Mouse (Mus musculus): ENCODE measurements around the gene Chrna3. TPM values are rescaled to one million over a fixed set of nuclear protein-coding genes. Genes with fewer than 3 reads are reported as not detected.

Gene Chrna3
- not detected in 2 replicates for polyA plus RNA-seq (2012; ENCODE audit: low replicate concordance)

DNA sequence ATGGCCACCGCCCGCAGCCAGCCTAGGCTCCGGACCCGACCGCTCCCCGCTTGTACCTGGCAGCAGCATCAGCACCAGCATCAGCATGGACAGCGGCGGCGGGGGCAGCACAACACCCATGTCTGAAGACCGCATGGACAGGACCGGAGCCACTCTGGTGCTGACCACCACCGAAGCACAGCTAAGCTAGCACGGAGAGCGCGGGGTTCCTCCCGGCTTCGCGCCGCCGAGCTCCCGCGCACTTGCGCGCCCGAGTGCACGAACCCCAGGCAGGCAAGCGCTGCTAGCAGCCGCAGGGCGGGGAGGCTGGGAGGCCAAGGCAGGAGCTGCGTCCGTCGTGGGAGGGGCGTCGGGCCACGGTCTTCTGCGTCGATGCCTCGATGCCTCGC lies at the start of gene Chrna3:
Chrna3 (minus strand) TSS at position 288 of the 389 bp plus-strand sequence.

DNA sequence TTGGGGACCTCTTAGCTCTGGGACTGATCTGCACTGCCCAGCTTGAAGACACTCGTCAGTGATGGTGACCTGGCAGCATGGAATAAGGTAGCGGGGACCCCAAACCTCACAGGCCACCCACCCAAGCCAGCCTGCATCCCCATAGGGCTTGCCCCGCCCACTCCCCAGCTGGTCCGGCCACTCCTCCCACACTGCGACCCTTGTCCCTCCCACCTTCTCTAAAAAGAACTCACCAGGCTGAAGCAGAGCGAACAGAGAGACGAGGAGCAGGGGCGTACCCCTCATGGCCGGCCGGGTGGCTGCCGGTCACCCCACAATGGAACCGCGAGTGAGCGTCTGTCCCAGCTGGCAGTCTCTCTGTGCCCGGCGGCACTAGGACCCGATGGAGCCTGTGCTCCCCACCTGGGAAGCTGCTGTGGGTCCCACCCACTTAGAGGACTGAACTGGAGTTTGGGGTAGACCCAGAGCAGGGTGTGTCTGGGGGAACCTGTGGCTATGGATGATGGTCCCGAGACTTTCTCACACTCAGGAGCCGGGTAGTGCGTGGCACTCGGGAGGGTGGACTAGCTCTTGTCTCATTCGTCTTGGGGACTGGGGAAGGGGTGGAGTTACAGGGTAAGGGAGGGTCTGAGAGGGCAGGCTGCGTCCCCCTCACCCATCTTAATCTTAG lies 22.0 kb upstream of the Chrna3 start, which contains the start of gene Chrnb4:
Chrnb4 (minus strand) TSS at position 569 of the 670 bp plus-strand sequence.

DNA sequence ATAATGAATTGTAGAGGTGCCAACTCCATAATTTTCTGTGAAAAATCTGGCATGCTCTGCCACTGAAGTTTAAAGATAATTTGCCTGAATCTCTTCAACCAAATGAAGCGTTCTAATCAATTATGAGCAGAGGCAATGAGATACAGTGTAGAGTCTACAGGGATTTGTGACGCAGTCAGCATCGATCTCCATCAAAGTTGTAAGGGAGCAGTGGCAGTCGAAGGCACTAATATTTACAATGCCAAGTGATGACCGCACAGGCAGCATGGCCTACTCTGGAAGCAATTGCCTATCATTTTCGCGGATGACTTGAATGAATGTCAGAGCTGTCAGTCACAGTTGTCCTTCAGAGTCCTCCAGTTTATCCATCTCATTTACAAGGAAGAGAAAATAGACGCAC lies 45.7 kb downstream of the Chrna3 start, which contains the start of gene Chrna5:
Chrna5 (plus strand) TSS at position 207 of the 400 bp plus-strand sequence.

Other genes with a start within 250 kb of the Chrna3 start
- 0.64 and 2.5 TPM in 2 replicates for gene Ireb2, start 162.8 kb downstream of the Chrna3 start, polyA plus RNA-seq (2012; ENCODE audit: low replicate concordance)
- 0.24 and 0.30 TPM in 2 replicates for gene Hykk, start 109.3 kb downstream of the Chrna3 start, polyA plus RNA-seq (2012; ENCODE audit: low replicate concordance)
- 5.8 and 14.3 TPM in 2 replicates for gene Psma4, start 75.8 kb downstream of the Chrna3 start, polyA plus RNA-seq (2012; ENCODE audit: low replicate concordance)
- not detected in 2 replicates for gene AY074887, start 75.6 kb downstream of the Chrna3 start, polyA plus RNA-seq (2012; ENCODE audit: low replicate concordance)
- gene Chrna5, start 45.7 kb downstream of the Chrna3 start, polyA plus RNA-seq (2012; ENCODE audit: low replicate concordance) = not detected in 2 replicates
- 0.03 and 0.13 TPM in 2 replicates for gene Chrnb4, start 22.2 kb upstream of the Chrna3 start, polyA plus RNA-seq (2012; ENCODE audit: low replicate concordance)
- gene Ube2q2, start 122.3 kb upstream of the Chrna3 start, polyA plus RNA-seq (2012; ENCODE audit: low replicate concordance) = 18.1 and 37.8 TPM in 2 replicates
- gene Fbxo22, start 182.4 kb upstream of the Chrna3 start, polyA plus RNA-seq (2012; ENCODE audit: low replicate concordance) = 10.3 and 13.8 TPM in 2 replicates